Mouse (Mus musculus) olfactory bulb, adult 2 months (tissue): ENCODE data around the gene Naa35.

Experiments
- CTCF ChIP-seq: fragments of 200-500 bp; IDR thresholded peaks from 2 replicates; pipeline ENCODE4 v1.5.1; 2012; ENCODE audit warnings: low read depth, mild to moderate bottlenecking, low read length, moderate library complexity; ENCODE audit not compliant: insufficient read depth
- POLR2A ChIP-seq: fragments of 200-500 bp; IDR thresholded peaks from 2 replicates; pipeline ENCODE4 v1.6.1; 2012; ENCODE audit warnings: mild to moderate bottlenecking, low read depth, low read length, moderate library complexity; ENCODE audit not compliant: insufficient read depth

- TF ChIP-seq CTCF (no peak), POLR2A (no peak)
Observed at GRCm38 (mm10) chr13:59618463-59618862, 33.4 kb downstream of the Naa35 start.
